Mouse (Mus musculus) midbrain, embryonic 12.5 days (tissue): ENCODE measurements around the gene Hes6. TPM values are rescaled to one million over a fixed set of nuclear protein-coding genes. Genes with fewer than 3 reads are reported as not detected.

Experiments
- ATAC-seq: fragments of 200-750 bp; cut with Nextera tagmentation; 2 replicates; pipeline ENCODE4 v1.8.0; 2017; ENCODE audit warnings: low read depth, moderate TSS enrichment, moderate library complexity; ENCODE audit not compliant: low FRiP score
- H3K27ac ChIP-seq: fragments of 300-500 bp; sonication (generic); replicated peaks from 2 replicates; pipeline ENCODE4 v1.5.1; 2016; ENCODE audit warnings: mild to moderate bottlenecking
- H3K27me3 ChIP-seq: fragments of 300-500 bp; sonication (generic); 2 replicates; pipeline ENCODE4 v1.6.1; 2016; ENCODE audit warnings: mild to moderate bottlenecking
- H3K36me3 ChIP-seq: fragments of 300-500 bp; sonication (generic); 2 replicates; pipeline ENCODE4 v1.6.1; 2016
- H3K4me1 ChIP-seq: fragments of 300-500 bp; sonication (generic); 2 replicates; pipeline ENCODE4 v1.6.1; 2016
- H3K4me2 ChIP-seq: fragments of 300-500 bp; sonication (generic); replicated peaks from 2 replicates; pipeline ENCODE4 v1.6.1; 2016; ENCODE audit warnings: mild to moderate bottlenecking, moderate library complexity
- H3K4me3 ChIP-seq: fragments of 300-500 bp; sonication (generic); 2 replicates; pipeline ENCODE4 v1.5.1; 2016; ENCODE audit warnings: mild to moderate bottlenecking
- H3K9ac ChIP-seq: fragments of 300-500 bp; sonication (generic); replicated peaks from 2 replicates; pipeline ENCODE4 v1.6.1; 2016; ENCODE audit warnings: mild to moderate bottlenecking, moderate library complexity
- H3K9me3 ChIP-seq: fragments of 300-500 bp; sonication (generic); 2 replicates; pipeline ENCODE4 v1.6.1; 2016; ENCODE audit warnings: mild to moderate bottlenecking
- WGBS: fragments of 180-500 bp; shearing (Covaris S2); methylation state at CpG from one replicate; pipeline ENCODE4 v1.1.7; 2016; 5-methylcytosine and 5-hydroxymethylcytosine counted together
- polyA plus RNA-seq: library from polyadenylated mRNA; unstranded; fragments of >200 nt; fragmentation: Nextera tagmentation; extraction: Ambion mirVana; gene quantifications from 2 replicates; pipeline ENCODE4 v1.2.1, GENCODE M21; 2016

The Hes6 gene
- polyA plus RNA-seq, 1 experiment from 2014 or later, result 455 TPM

- Histone ChIP-seq H3K9ac (no peak overlapping the region), H3K27ac (no peak overlapping the region), H3K36me3 (no peaks in the 10 kb centered on the region), H3K4me3 (no peak overlapping the region), H3K4me2 (no peak overlapping the region), H3K9me3 (no peaks in the 10 kb centered on the region), H3K4me1 (0 out of 2 replicates have a peak, but pooled peaks cover 5% of the 10 kb centered on the region), H3K27me3 (no peaks in the 10 kb centered on the region)
- no peak for ATAC-seq
- 92% methylated on average over 3 of the region's 3 CpGs for WGBS
These were observed 23.2 kb upstream of the Hes6 start for GRCm38 (mm10) chr1:91437083-91437400.

GRCm38 (mm10) chr1:91436380-91437082 lies 22.7 kb upstream of the Hes6 start:
- Histone ChIP-seq H3K9me3 (no peaks in the 10 kb centered on the region), H3K4me1 (0 out of 2 replicates have a peak, but pooled peaks cover 5% of the 10 kb centered on the region), H3K4me2 (no peak overlapping the region), H3K27ac (no peak overlapping the region), H3K36me3 (no peaks in the 10 kb centered on the region), H3K27me3 (no peaks in the 10 kb centered on the region), H3K4me3 (no peak overlapping the region), H3K9ac (no peak overlapping the region)
- WGBS, result 78% methylated on average over 6 of the region's 6 CpGs
- no peak for ATAC-seq

- Histone ChIP-seq H3K4me1 (0 out of 2 replicates have a peak, but pooled peaks cover 5% of the 10 kb centered on the region), H3K27ac (no peak overlapping the region), H3K4me2 (no peak overlapping the region), H3K4me3 (no peak overlapping the region), H3K9ac (no peak overlapping the region), H3K27me3 (no peaks in the 10 kb centered on the region), H3K36me3 (no peaks in the 10 kb centered on the region), H3K9me3 (no peaks in the 10 kb centered on the region)
- WGBS, result 88% methylated on average over 13 of the region's 13 CpGs
- no peak for ATAC-seq
These were observed 21.8 kb upstream of the Hes6 start for GRCm38 (mm10) chr1:91435606-91436130.

- ATAC-seq, result no peak
- H3K36me3 ChIP-seq, result no peaks in the 10 kb centered on the region
- H3K9me3 ChIP-seq, result no peaks in the 10 kb centered on the region
- H3K4me3 ChIP-seq, result no peak overlapping the region
- H3K4me1 ChIP-seq, result 0 out of 2 replicates have a peak, but pooled peaks cover 5% of the 10 kb centered on the region
- no peak overlapping the region for H3K4me2 ChIP-seq
- no peak overlapping the region for H3K9ac ChIP-seq
- 94% methylated on average over 8 of the region's 8 CpGs for WGBS
- H3K27ac ChIP-seq, result no peak overlapping the region
- no peaks in the 10 kb centered on the region for H3K27me3 ChIP-seq
These were observed 21.1 kb upstream of the Hes6 start for GRCm38 (mm10) chr1:91434905-91435304.

- Histone ChIP-seq H3K4me2 (no peak overlapping the region), H3K4me1 (no peaks in the 10 kb centered on the region), H3K9me3 (no peaks in the 10 kb centered on the region), H3K27ac (no peak overlapping the region), H3K36me3 (0 out of 2 replicates have a peak, but pooled peaks cover 4% of the 10 kb centered on the region), H3K9ac (no peak overlapping the region), H3K27me3 (no peaks in the 10 kb centered on the region), H3K4me3 (no peak overlapping the region)
- WGBS, result 84% methylated on average over 7 of the region's 7 CpGs
- no peak for ATAC-seq
These were observed 16.9 kb upstream of the Hes6 start for GRCm38 (mm10) chr1:91430761-91431160.

- Histone ChIP-seq H3K36me3 (0 out of 2 replicates have a peak, but pooled peaks cover 4% of the 10 kb centered on the region), H3K4me1 (no peaks in the 10 kb centered on the region), H3K27ac (no peak overlapping the region), H3K27me3 (no peaks in the 10 kb centered on the region), H3K4me3 (no peak overlapping the region), H3K9ac (no peak overlapping the region), H3K4me2 (no peak overlapping the region), H3K9me3 (no peaks in the 10 kb centered on the region)
- 94% methylated on average over 10 of the region's 10 CpGs for WGBS
- ATAC-seq, result no peak
These were observed 15.4 kb upstream of the Hes6 start for GRCm38 (mm10) chr1:91429212-91429611.

DNA sequence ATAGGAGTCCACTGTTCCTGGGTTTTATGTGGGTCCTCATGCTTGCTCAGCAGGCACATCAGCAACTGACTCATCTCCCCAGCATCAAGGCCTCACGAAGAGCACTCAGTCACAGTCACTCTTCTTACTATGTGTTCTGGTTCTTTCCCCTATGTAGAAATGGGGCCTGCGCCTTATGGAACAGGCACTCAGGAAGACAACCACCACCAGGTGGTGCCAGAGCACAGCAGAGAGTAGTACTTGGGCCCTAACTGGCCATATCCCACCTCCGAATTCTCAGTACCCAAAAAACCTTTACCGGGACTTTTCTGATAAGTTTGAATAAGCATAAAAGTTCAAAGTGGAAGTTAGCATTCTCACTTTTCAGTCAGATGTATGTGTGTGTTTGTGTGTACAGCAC lies 14.8 kb upstream of the Hes6 start:
- Histone ChIP-seq H3K36me3 (0 out of 2 replicates have a peak, but pooled peaks cover 4% of the 10 kb centered on the region), H3K9ac (no peak overlapping the region), H3K4me2 (no peak overlapping the region), H3K4me1 (no peaks in the 10 kb centered on the region), H3K4me3 (no peak overlapping the region), H3K27ac (no peak overlapping the region), H3K9me3 (no peaks in the 10 kb centered on the region), H3K27me3 (no peaks in the 10 kb centered on the region)
- peak; percentile 75; the same call in 1 of the 2 replicates for ATAC-seq
- WGBS, result 37% methylated on average over 4 of the region's 4 CpGs

DNA sequence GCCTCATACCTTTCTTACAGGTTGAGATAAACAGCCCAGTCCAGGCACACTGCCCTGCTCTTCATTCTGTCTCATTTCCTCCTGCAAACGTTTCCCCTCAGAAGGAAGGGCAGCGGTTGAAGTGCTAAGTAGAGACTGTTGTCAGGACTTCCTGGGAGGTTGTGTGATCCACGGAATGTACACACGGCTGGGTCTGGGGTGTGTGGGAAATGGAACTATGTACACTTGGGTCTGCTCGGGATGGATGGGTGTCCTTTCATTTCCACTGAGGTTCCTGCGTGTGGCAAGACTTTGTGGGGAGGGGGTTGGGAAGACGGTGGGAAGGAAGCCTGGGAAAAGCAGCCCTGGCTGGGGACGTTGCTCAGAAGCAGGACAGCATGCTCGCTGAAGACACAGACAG lies 12.6 kb upstream of the Hes6 start:
- H3K4me2 ChIP-seq, result no peak overlapping the region
- 0 out of 2 replicates have a peak, but pooled peaks cover 4% of the 10 kb centered on the region for H3K36me3 ChIP-seq
- H3K4me3 ChIP-seq, result no peak overlapping the region
- H3K27ac ChIP-seq, result no peak overlapping the region
- no peak for ATAC-seq
- H3K4me1 ChIP-seq, result no peaks in the 10 kb centered on the region
- no peaks in the 10 kb centered on the region for H3K9me3 ChIP-seq
- no peaks in the 10 kb centered on the region for H3K27me3 ChIP-seq
- WGBS, result 90% methylated on average over 9 of the region's 9 CpGs
- no peak overlapping the region for H3K9ac ChIP-seq

DNA sequence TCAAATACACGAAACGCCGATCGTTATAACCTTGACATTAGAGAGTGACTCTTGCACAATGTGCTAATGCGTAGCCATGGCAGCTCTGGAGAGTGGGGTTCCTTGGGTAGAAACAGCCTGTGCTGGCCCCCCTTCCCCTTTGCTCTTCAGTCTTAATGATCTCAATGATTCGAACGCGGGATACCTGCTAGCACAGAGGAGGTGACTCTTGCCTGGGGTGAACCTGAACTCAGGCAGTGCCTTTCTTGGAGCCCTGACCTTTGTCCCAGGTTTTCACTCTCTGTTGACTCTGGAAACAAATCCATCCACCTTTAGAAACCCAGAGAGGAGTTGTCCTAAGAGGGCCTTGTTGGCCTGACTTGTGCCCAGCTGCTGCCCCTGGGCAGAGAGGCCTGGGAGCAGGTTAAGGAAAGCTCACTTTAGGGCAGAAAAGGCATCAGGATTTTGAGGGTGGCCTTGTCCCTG lies 6.8 kb upstream of the Hes6 start:
- WGBS, result 94% methylated on average over 8 of the region's 8 CpGs
- Histone ChIP-seq H3K4me3 (no peak overlapping the region), H3K9me3 (no peaks in the 10 kb centered on the region), H3K9ac (no peak overlapping the region), H3K36me3 (no peaks in the 10 kb centered on the region), H3K27ac (no peak overlapping the region), H3K4me2 (no peak overlapping the region), H3K27me3 (no peaks in the 10 kb centered on the region), H3K4me1 (peaks cover 6% of the 10 kb centered on the region)
- ATAC-seq, result no peak

- peaks cover 12% of the 10 kb centered on the region for H3K4me1 ChIP-seq
- no peaks in the 10 kb centered on the region for H3K36me3 ChIP-seq
- H3K4me3 ChIP-seq, result no peak overlapping the region
- 66% methylated on average over 10 of the region's 10 CpGs for WGBS
- no peaks in the 10 kb centered on the region for H3K9me3 ChIP-seq
- H3K27me3 ChIP-seq, result no peaks in the 10 kb centered on the region
- no peak overlapping the region for H3K27ac ChIP-seq
- no peak overlapping the region for H3K4me2 ChIP-seq
- no peak overlapping the region for H3K9ac ChIP-seq
- ATAC-seq, result no peak
These were observed 6.2 kb upstream of the Hes6 start for GRCm38 (mm10) chr1:91419862-91420600.

DNA sequence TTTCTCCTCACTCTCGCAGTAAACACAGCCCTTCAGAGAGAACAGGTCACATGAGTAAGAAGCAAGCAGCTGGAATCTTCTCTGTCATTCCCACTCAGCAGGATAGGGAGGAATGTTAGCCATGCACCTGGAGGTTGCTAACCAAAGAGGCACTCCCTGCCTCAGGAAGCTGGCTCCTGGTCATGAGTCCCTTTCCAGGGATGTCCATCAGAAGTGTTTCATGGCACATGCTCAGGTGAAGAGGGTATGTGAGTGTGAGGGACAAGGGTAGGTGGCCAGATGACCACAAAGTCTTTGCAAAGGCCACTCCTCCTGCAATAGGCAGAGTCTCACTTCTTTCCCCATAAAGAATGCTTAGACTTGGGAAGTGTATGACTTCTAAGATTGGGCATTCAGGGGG lies 4.2 kb upstream of the Hes6 start:
- WGBS, result 89% methylated on average over 1 of the region's 1 CpGs
- H3K36me3 ChIP-seq, result no peaks in the 10 kb centered on the region
- H3K4me1 ChIP-seq, result peaks cover 28% of the 10 kb centered on the region
- H3K9ac ChIP-seq, result no peak overlapping the region
- H3K9me3 ChIP-seq, result no peaks in the 10 kb centered on the region
- H3K27me3 ChIP-seq, result no peaks in the 10 kb centered on the region
- no peak overlapping the region for H3K27ac ChIP-seq
- no peak for ATAC-seq
- H3K4me2 ChIP-seq, result no peak overlapping the region
- H3K4me3 ChIP-seq, result no peak overlapping the region

DNA sequence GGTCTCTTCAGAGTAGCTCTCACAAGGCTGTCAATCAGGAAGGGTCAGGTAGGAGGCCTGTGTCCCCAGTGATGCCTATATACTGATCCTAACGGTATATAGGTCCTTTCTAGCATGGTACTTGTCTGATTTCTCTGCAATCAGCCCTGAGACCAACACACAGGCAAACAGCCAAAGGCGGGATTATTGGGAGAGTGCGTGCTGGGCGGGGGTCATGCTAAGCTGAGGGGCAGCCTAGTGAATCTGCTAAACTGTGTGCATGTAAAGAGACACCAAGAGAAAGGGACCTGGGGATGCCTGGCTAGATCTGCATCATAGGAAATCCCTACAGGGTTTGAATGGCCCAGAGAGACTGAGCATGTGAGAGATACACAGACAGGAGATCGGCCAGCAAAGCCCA lies 1.5 kb upstream of the Hes6 start:
- Histone ChIP-seq H3K4me1 (peaks cover 50% of the 10 kb centered on the region), H3K27me3 (no peaks in the 10 kb centered on the region), H3K9ac (peak overlapping the region; percentile 59), H3K36me3 (no peaks in the 10 kb centered on the region), H3K9me3 (no peaks in the 10 kb centered on the region), H3K4me2 (0 out of 2 replicates have a peak overlapping the region, but pooled peaks have one; percentile 88), H3K27ac (peak overlapping the region; percentile 99), H3K4me3 (no peak overlapping the region)
- WGBS, result 46% methylated on average over 5 of the region's 5 CpGs
- ATAC-seq, result no peak
